Mouse (Mus musculus) liver, postnatal 0 days (tissue): Measurements from ENCODE around the gene Mkrn2os. TPM values are rescaled to one million over a fixed set of nuclear protein-coding genes. Genes with fewer than 3 reads are reported as not detected.

Experiments used
- ATAC-seq: fragments of 200-750 bp; cut with Nextera tagmentation; 2 replicates; pipeline ENCODE4 v1.8.0; 2017; ENCODE audit warnings: mild to moderate bottlenecking, moderate library complexity
- DNase-seq: peaks from one replicate; pipeline ENCODE4 v3.0.0-alpha.2; 2016
- H3K27ac ChIP-seq: fragments of 300-500 bp; sonication (generic); 2 replicates; pipeline ENCODE4 v1.5.1; 2014; ENCODE audit warnings: antibody characterized with exemption, moderate library complexity, mild to moderate bottlenecking, low read depth
- H3K27me3 ChIP-seq: fragments of 300-500 bp; sonication (generic); 2 replicates; pipeline ENCODE4 v1.6.1; 2014; ENCODE audit warnings: low read length, control low read depth, mixed read lengths; ENCODE audit not compliant: insufficient read depth
- H3K36me3 ChIP-seq: fragments of 300-500 bp; sonication (generic); replicated peaks from 2 replicates; pipeline ENCODE4 v1.6.1; 2014; ENCODE audit warnings: mild to moderate bottlenecking, control low read depth, low read length, moderate library complexity, mixed read lengths; ENCODE audit not compliant: insufficient read depth
- H3K4me1 ChIP-seq: fragments of 300-500 bp; sonication (generic); 2 replicates; pipeline ENCODE4 v1.6.1; 2014; ENCODE audit warnings: antibody characterized with exemption, mild to moderate bottlenecking, control low read depth; ENCODE audit not compliant: insufficient read depth
- H3K4me2 ChIP-seq: fragments of 300-500 bp; sonication (generic); 2 replicates; pipeline ENCODE4 v1.6.1; 2014; ENCODE audit warnings: low read depth, mild to moderate bottlenecking, low read length, moderate library complexity, mixed read lengths
- H3K4me3 ChIP-seq: fragments of 300-500 bp; sonication (generic); 2 replicates; pipeline ENCODE4 v1.5.1; 2014; ENCODE audit warnings: low read depth, low read length
- H3K9ac ChIP-seq: fragments of 300-500 bp; sonication (generic); replicated peaks from 2 replicates; pipeline ENCODE4 v1.6.1; 2014; ENCODE audit warnings: mild to moderate bottlenecking, moderate library complexity
- H3K9me3 ChIP-seq: fragments of 300-500 bp; sonication (generic); 2 replicates; pipeline ENCODE4 v1.6.1; 2016; ENCODE audit warnings: mild to moderate bottlenecking, control low read depth, low read length, mixed read lengths
- CTCF ChIP-seq: sonication (generic); IDR thresholded peaks from 2 replicates; pipeline ENCODE4 v1.5.1; 2016; ENCODE audit warnings: antibody characterized with exemption, low read depth
- EP300 ChIP-seq: IDR thresholded peaks from 2 replicates; pipeline ENCODE4 v1.6.1; 2016; ENCODE audit warnings: antibody characterized with exemption, low read depth, mild to moderate bottlenecking
- WGBS: fragments of 180-500 bp; shearing (Covaris S2); extraction: QIAGEN DNeasy Blood & Tissue Kit; methylation state at CpG from one replicate; pipeline ENCODE4 v1.1.7; 2014; ENCODE audit not compliant: insufficient replicate concordance; 5-methylcytosine and 5-hydroxymethylcytosine counted together
- polyA plus RNA-seq: library from polyadenylated mRNA; unstranded; fragments of >200 nt; fragmentation: Nextera tagmentation; extraction: Ambion mirVana; gene quantifications from 2 replicates; pipeline ENCODE4 v1.2.1, GENCODE M21; 2015

Gene Mkrn2os
- polyA plus RNA-seq, 1 experiment from 2014 or later: 16.5 TPM

DNA sequence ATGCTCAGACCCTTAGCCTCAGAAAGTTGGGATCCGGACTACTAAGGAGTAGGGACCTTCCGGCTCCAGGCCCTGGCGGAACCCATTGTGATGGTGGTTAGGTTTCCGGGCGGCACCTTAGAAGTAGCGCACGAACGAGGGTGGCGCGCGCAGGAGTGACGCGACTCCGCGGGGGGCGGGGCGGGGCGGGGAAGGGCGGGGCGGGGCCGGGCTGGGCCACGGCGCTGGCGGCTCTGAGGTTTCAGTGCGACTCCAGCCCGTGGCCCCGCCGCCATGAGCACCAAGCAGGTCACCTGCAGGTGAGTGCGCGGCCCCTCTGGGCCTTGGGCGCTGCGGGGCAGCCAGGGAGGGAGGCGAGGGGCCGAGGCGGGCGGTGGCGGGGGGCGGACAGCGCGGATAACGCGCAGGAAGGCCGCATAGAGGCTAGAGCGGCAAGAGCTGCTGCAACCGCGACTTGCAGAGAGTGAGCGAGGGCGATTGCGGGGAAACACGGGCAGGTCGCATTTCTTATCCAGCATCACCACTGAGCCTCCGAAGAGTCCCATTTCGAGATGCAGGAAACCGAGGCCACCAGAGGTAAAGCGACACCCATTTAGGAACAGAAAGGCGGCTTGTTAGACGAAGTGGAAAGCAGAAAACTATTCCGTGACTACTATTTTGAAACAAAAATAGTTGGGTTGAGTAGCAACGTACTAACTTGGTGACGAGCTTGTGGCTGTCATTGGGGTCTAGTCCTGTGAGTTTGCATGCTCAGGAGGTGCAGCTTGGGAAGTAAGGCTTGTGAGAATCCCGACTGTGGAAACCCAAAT, 9.5 kb upstream of the Mkrn2os start, which contains the start of gene Mkrn2:
Gene Mkrn2 (plus strand): TSS at position 188 of the 809 bp plus-strand sequence.
- peak within 1 kb of the TSS; percentile 93 for H3K9ac ChIP-seq
- H3K27ac ChIP-seq: peak within 1 kb of the TSS; percentile 92
- peaks cover 6% of the 10 kb centered on the region for H3K4me1 ChIP-seq
- peak within 1 kb of the TSS; percentile 94 for H3K4me3 ChIP-seq
- no peaks in the 10 kb centered on the region for H3K27me3 ChIP-seq
- ATAC-seq (peak; percentile 97), DNase-seq (peak; percentile 92)
- no peaks in the 10 kb centered on the region for H3K9me3 ChIP-seq
- peak within 1 kb of the TSS; percentile 78 for H3K4me2 ChIP-seq
- WGBS: under 1% methylated on average over 52 of the region's 61 CpGs
- peaks cover 6% of the 10 kb centered on the region; the same call in 1 of the 2 replicates for H3K36me3 ChIP-seq
- TF ChIP-seq CTCF (no peak), EP300 (no peak)

DNA sequence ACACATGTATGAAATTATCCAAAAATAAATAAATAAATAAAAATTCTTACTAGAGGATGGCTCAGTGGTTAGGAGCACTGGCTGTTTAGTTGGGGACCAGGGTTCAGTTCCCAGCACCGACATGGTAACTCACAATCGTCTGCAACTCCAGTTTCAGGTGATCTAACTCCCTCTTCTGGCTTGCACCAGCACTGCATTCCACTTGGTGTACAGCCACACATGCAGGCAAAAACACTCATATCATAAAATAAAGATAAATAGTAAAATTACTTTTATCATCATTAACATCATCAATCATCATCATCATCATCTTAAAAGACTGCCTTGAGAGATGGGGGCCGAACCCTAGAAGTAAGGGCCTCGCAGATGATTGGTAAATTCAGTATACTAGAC, 8.9 kb upstream of the Mkrn2os start:
- DNase-seq (peak; percentile 13), ATAC-seq (no peak)
- WGBS: 67% methylated on average over 4 of the region's 4 CpGs
- no peak overlapping the region for H3K27ac ChIP-seq
- H3K27me3 ChIP-seq: no peaks in the 10 kb centered on the region
- TF ChIP-seq EP300 (no peak), CTCF (peak; percentile 20)
- H3K4me1 ChIP-seq: peaks cover 6% of the 10 kb centered on the region
- peak overlapping the region; percentile 94; the same call in 1 of the 2 replicates for H3K4me3 ChIP-seq
- peak overlapping the region; percentile 78 for H3K4me2 ChIP-seq
- no peak overlapping the region for H3K9ac ChIP-seq
- H3K36me3 ChIP-seq: peaks cover 6% of the 10 kb centered on the region; the same call in 1 of the 2 replicates
- no peaks in the 10 kb centered on the region for H3K9me3 ChIP-seq

DNA sequence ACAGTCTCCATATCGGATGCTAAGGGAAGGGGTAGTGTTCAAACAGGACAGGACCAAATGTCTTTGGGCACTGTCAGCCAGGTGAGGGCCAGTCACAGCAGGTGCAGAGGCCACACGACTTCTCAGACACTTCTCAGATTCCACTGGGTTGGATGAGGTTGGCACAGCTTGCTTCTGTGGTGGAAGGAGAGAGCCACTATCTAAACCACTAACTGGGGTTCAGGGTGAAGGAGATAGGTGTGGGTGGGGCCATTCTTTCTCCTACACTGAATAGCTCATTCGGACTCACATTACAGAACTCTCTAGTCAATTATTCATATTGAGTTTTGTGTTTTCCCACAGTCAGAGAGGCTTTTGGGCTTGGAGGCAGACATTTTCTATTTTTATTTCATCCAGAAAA, 3.3 kb upstream of the Mkrn2os start:
- Histone ChIP-seq H3K27ac (no peak overlapping the region), H3K4me2 (no peak overlapping the region), H3K36me3 (no peaks in the 10 kb centered on the region), H3K9me3 (no peaks in the 10 kb centered on the region), H3K9ac (no peak overlapping the region), H3K27me3 (no peaks in the 10 kb centered on the region), H3K4me3 (no peak overlapping the region), H3K4me1 (no peaks in the 10 kb centered on the region)
- DNase-seq: no peak
- ATAC-seq: no peak
- WGBS: 50% methylated on average over 3 of the region's 3 CpGs
- TF ChIP-seq CTCF (no peak), EP300 (no peak)

DNA sequence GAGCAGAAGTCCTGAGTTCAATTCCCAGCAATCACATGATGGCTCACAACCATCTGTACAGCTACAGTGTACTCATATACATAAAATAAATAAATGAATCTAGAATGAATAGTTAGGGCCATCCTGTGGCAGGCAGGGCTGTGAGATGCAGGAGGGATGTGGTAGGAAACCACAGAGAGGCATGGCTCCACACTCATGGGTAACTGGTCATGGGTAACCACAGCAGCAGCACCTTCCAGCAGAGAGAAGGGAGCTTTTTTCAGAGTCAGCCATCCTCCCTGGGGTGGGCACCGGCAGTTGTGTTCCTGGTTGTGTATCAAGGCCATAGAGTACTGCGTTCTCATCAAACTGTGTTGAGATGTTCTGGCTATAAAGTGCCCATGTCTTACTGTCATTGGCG, 2.1 kb upstream of the Mkrn2os start:
- ATAC-seq: no peak
- Histone ChIP-seq H3K4me1 (no peaks in the 10 kb centered on the region; the same call in 1 of the 2 replicates), H3K27me3 (no peaks in the 10 kb centered on the region), H3K4me2 (no peak overlapping the region), H3K4me3 (no peak overlapping the region), H3K9me3 (no peaks in the 10 kb centered on the region), H3K9ac (no peak overlapping the region), H3K36me3 (no peaks in the 10 kb centered on the region), H3K27ac (no peak overlapping the region)
- 40% methylated on average over 3 of the region's 3 CpGs for WGBS
- no peak for DNase-seq
- TF ChIP-seq EP300: no peak
- no peak for TF ChIP-seq CTCF

DNA sequence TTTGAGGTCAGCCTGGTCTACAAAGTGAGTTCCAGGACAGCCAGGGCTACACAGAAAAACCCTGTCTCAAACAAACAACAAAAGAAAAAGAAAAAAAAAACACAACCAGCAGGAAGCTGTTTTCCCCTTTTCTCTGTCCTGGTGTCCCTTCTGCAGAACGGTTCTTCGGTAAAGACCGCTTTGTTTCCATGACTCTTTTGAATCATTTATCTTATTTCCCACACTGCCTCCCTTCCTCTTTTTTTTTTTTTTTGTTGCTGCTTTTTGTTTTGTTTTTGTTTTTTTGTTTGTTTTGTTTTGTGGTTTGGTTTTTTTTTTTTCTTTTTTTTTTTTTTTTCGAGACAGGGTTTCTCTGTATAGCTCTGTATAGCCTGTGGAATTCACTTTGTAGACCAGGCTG, 876 bp upstream of the Mkrn2os start:
- no peaks in the 10 kb centered on the region; the same call in 1 of the 2 replicates for H3K4me1 ChIP-seq
- DNase-seq (no peak), ATAC-seq (no peak)
- no peak overlapping the region for H3K4me3 ChIP-seq
- WGBS: 68% methylated on average over 4 of the region's 4 CpGs
- H3K27ac ChIP-seq: no peak overlapping the region
- H3K4me2 ChIP-seq: no peak overlapping the region
- H3K9ac ChIP-seq: no peak overlapping the region
- TF ChIP-seq CTCF (no peak), EP300 (no peak)
- H3K36me3 ChIP-seq: no peaks in the 10 kb centered on the region
- no peaks in the 10 kb centered on the region for H3K27me3 ChIP-seq
- H3K9me3 ChIP-seq: no peaks in the 10 kb centered on the region

DNA sequence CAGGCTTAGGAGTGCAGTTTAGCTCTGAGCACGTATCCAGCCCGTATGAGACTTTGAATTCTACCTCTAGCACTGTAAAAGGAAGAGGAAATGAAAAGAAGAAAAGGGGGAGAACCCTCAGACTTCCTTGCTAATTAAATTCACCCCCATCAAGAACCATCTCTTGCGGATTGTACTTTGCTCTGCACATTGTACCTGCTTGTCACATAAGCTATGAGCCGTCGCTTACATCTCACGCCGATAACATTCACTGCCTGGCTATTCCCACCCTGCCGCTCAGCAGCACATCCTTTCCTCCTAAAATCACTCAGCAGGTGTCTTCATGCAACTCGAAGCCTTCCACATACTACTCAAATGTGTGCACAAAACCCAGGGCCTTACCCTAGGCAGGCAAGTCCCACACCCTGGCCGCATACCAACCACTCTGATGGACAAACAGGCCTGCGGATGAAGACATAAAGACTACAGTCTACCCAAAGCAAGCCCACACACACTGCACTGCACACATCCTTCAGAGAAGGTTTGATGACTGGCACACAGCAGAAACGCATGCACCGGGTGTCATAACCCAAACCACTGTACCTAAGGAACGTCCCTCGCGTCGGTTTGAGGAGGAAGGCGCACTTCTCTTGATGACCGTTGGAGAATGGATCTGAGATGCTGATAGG, 550 bp downstream of the Mkrn2os start:
- Histone ChIP-seq H3K27me3 (no peaks in the 10 kb centered on the region), H3K4me3 (peak overlapping the region; percentile 44), H3K9me3 (no peaks in the 10 kb centered on the region), H3K36me3 (no peaks in the 10 kb centered on the region), H3K4me1 (no peaks in the 10 kb centered on the region; the same call in 1 of the 2 replicates), H3K27ac (peak overlapping the region; percentile 76), H3K9ac (peak overlapping the region; percentile 2), H3K4me2 (peak overlapping the region; percentile 60)
- ATAC-seq: peak; percentile 60
- no peak for DNase-seq
- TF ChIP-seq CTCF: no peak
- TF ChIP-seq EP300: no peak
- WGBS: 62% methylated on average over 19 of the region's 19 CpGs
